Mouse (Mus musculus): ENCODE data around the gene Fbxl17. TPM values are rescaled to one million over a fixed set of nuclear protein-coding genes. Genes with fewer than 3 reads are reported as not detected.

Gene Fbxl17
- polyA plus RNA-seq, 1 experiment from 2014 or later = 7.5 TPM

GRCm38 (mm10) chr17:63498182-63498716 is 1.6 kb downstream of the Fbxl17 start:
- ATAC-seq (ENCODE audit: insufficient number of reproducible peaks, insufficient read depth, low FRiP score, low TSS enrichment, low read depth) = no peak; the same call in 1 of the 2 replicates
- Histone ChIP-seq H3K4me3 (replicated peaks) (peak overlapping the region; percentile 95), H3K4me2 (peak overlapping the region; percentile 72), H3K27me3 (no peaks in the 10 kb centered on the region), H3K27ac (peak overlapping the region; percentile 98), H3K9ac (replicated peaks) (peak overlapping the region; percentile 98; the same call in 1 of the 2 replicates), H3K4me1 (replicated peaks) (peaks cover 35% of the 10 kb centered on the region), H3K36me3 (no peaks in the 10 kb centered on the region), H3K9me3 (no peaks in the 10 kb centered on the region)
- WGBS = 6% methylated on average over 6 of the region's 6 CpGs

GRCm38 (mm10) chr17:63497206-63497731 is 2.5 kb downstream of the Fbxl17 start:
- H3K27ac ChIP-seq = no peak overlapping the region
- H3K27me3 ChIP-seq = no peaks in the 10 kb centered on the region
- peaks cover 43% of the 10 kb centered on the region for H3K4me1 ChIP-seq (replicated peaks)
- H3K36me3 ChIP-seq = no peaks in the 10 kb centered on the region
- ATAC-seq (ENCODE audit: insufficient number of reproducible peaks, insufficient read depth, low FRiP score, low TSS enrichment, low read depth) = no peak
- WGBS = 72% methylated on average over 6 of the region's 6 CpGs
- H3K4me3 ChIP-seq (replicated peaks) = 0 out of 2 replicates have a peak overlapping the region, but pooled peaks have one; percentile 95
- peak overlapping the region; percentile 72 for H3K4me2 ChIP-seq
- H3K9me3 ChIP-seq = no peaks in the 10 kb centered on the region
- no peak overlapping the region for H3K9ac ChIP-seq (replicated peaks)

GRCm38 (mm10) chr17:63496153-63496552 is 3.7 kb downstream of the Fbxl17 start:
- 44% methylated on average over 5 of the region's 5 CpGs for WGBS
- ATAC-seq (ENCODE audit: insufficient number of reproducible peaks, insufficient read depth, low FRiP score, low TSS enrichment, low read depth) = no peak
- Histone ChIP-seq H3K9ac (replicated peaks) (no peak overlapping the region), H3K27me3 (no peaks in the 10 kb centered on the region), H3K9me3 (no peaks in the 10 kb centered on the region), H3K27ac (peak overlapping the region; percentile 56; the same call in 1 of the 2 replicates), H3K4me3 (replicated peaks) (no peak overlapping the region), H3K4me2 (peak overlapping the region; percentile 23), H3K36me3 (no peaks in the 10 kb centered on the region), H3K4me1 (replicated peaks) (peaks cover 48% of the 10 kb centered on the region)

- no peaks in the 10 kb centered on the region for H3K9me3 ChIP-seq
- no peak overlapping the region for H3K27ac ChIP-seq
- no peak overlapping the region for H3K4me2 ChIP-seq
- WGBS = 65% methylated on average over 7 of the region's 7 CpGs
- H3K4me3 ChIP-seq (replicated peaks) = no peak overlapping the region
- no peak for ATAC-seq (ENCODE audit: insufficient number of reproducible peaks, insufficient read depth, low FRiP score, low TSS enrichment, low read depth)
- H3K36me3 ChIP-seq = peaks cover 7% of the 10 kb centered on the region; the same call in 1 of the 2 replicates
- peaks cover 54% of the 10 kb centered on the region for H3K4me1 ChIP-seq (replicated peaks)
- H3K27me3 ChIP-seq = no peaks in the 10 kb centered on the region
- no peak overlapping the region for H3K9ac ChIP-seq (replicated peaks)
Observed at GRCm38 (mm10) chr17:63493876-63494580, 5.8 kb downstream of the Fbxl17 start.

GRCm38 (mm10) chr17:63493274-63493673 is 6.5 kb downstream of the Fbxl17 start:
- H3K4me2 ChIP-seq = 0 out of 2 replicates have a peak overlapping the region, but pooled peaks have one; percentile 15
- ATAC-seq (ENCODE audit: insufficient number of reproducible peaks, insufficient read depth, low FRiP score, low TSS enrichment, low read depth) = no peak
- H3K4me1 ChIP-seq (replicated peaks) = peaks cover 51% of the 10 kb centered on the region
- peak overlapping the region; percentile 84 for H3K27ac ChIP-seq
- H3K4me3 ChIP-seq (replicated peaks) = no peak overlapping the region
- H3K9ac ChIP-seq (replicated peaks) = no peak overlapping the region
- H3K9me3 ChIP-seq = no peaks in the 10 kb centered on the region
- peaks cover 14% of the 10 kb centered on the region for H3K36me3 ChIP-seq
- 37% methylated on average over 5 of the region's 5 CpGs for WGBS
- H3K27me3 ChIP-seq = no peaks in the 10 kb centered on the region

GRCm38 (mm10) chr17:63492665-63493273 is 7.0 kb downstream of the Fbxl17 start:
- Histone ChIP-seq H3K36me3 (peaks cover 17% of the 10 kb centered on the region), H3K27me3 (no peaks in the 10 kb centered on the region), H3K4me3 (replicated peaks) (no peak overlapping the region), H3K9ac (replicated peaks) (no peak overlapping the region), H3K4me1 (replicated peaks) (peaks cover 46% of the 10 kb centered on the region), H3K27ac (peak overlapping the region; percentile 84), H3K9me3 (no peaks in the 10 kb centered on the region), H3K4me2 (0 out of 2 replicates have a peak overlapping the region, but pooled peaks have one; percentile 15)
- ATAC-seq (ENCODE audit: insufficient number of reproducible peaks, insufficient read depth, low FRiP score, low TSS enrichment, low read depth) = 0 out of 2 replicates have a peak, but pooled peaks have one; percentile 10
- WGBS = 70% methylated on average over 8 of the region's 8 CpGs

GRCm38 (mm10) chr17:63489525-63489924 is 10.3 kb downstream of the Fbxl17 start:
- WGBS = 67% methylated on average over 4 of the region's 4 CpGs

GRCm38 (mm10) chr17:63467866-63468265 is 32.0 kb downstream of the Fbxl17 start:
- H3K4me2 ChIP-seq = no peak overlapping the region
- no peaks in the 10 kb centered on the region for H3K27me3 ChIP-seq
- no peak overlapping the region for H3K9ac ChIP-seq (replicated peaks)
- H3K36me3 ChIP-seq = peaks cover 10% of the 10 kb centered on the region
- H3K4me3 ChIP-seq (replicated peaks) = no peak overlapping the region
- no peak overlapping the region for H3K27ac ChIP-seq
- WGBS = 8% methylated on average over 6 of the region's 6 CpGs
- ATAC-seq (ENCODE audit: insufficient number of reproducible peaks, insufficient read depth, low FRiP score, low TSS enrichment, low read depth) = no peak
- H3K4me1 ChIP-seq (replicated peaks) = no peaks in the 10 kb centered on the region
- no peaks in the 10 kb centered on the region for H3K9me3 ChIP-seq

More at GRCm38 (mm10) chr17:63489525-63489924, 10.3 kb downstream of the Fbxl17 start:
- H3K27me3 ChIP-seq = no peaks in the 10 kb centered on the region
- H3K36me3 ChIP-seq = peaks cover 35% of the 10 kb centered on the region
- no peaks in the 10 kb centered on the region for H3K9me3 ChIP-seq
- H3K27ac ChIP-seq = no peak overlapping the region
- peaks cover 27% of the 10 kb centered on the region for H3K4me1 ChIP-seq (replicated peaks)
- no peak for ATAC-seq (ENCODE audit: insufficient number of reproducible peaks, insufficient read depth, low FRiP score, low TSS enrichment, low read depth)
- no peak overlapping the region for H3K4me2 ChIP-seq
- H3K4me3 ChIP-seq (replicated peaks) = no peak overlapping the region
- H3K9ac ChIP-seq (replicated peaks) = no peak overlapping the region

GRCm38 (mm10) chr17:63465239-63465638 is 34.6 kb downstream of the Fbxl17 start:
- WGBS = 78% methylated on average over 1 of the region's 1 CpGs

GRCm38 (mm10) chr17:63462512-63462911 is 37.3 kb downstream of the Fbxl17 start:
- Histone ChIP-seq H3K4me2 (no peak overlapping the region), H3K27me3 (no peaks in the 10 kb centered on the region), H3K4me3 (replicated peaks) (no peak overlapping the region), H3K4me1 (replicated peaks) (no peaks in the 10 kb centered on the region), H3K27ac (no peak overlapping the region), H3K9ac (replicated peaks) (no peak overlapping the region), H3K9me3 (no peaks in the 10 kb centered on the region), H3K36me3 (peaks cover 3% of the 10 kb centered on the region)
- ATAC-seq (ENCODE audit: insufficient number of reproducible peaks, insufficient read depth, low FRiP score, low TSS enrichment, low read depth) = no peak
- 84% methylated on average over 7 of the region's 7 CpGs for WGBS

More at GRCm38 (mm10) chr17:63465239-63465638, 34.6 kb downstream of the Fbxl17 start:
- peaks cover 6% of the 10 kb centered on the region for H3K36me3 ChIP-seq
- H3K27ac ChIP-seq = no peak overlapping the region
- H3K27me3 ChIP-seq = no peaks in the 10 kb centered on the region
- no peaks in the 10 kb centered on the region for H3K4me1 ChIP-seq (replicated peaks)
- no peak overlapping the region for H3K4me3 ChIP-seq (replicated peaks)
- H3K9ac ChIP-seq (replicated peaks) = no peak overlapping the region
- no peak overlapping the region for H3K4me2 ChIP-seq
- H3K9me3 ChIP-seq = no peaks in the 10 kb centered on the region
- ATAC-seq (ENCODE audit: insufficient number of reproducible peaks, insufficient read depth, low FRiP score, low TSS enrichment, low read depth) = no peak

Data from limb, embryonic 12.5 days (tissue).